Mouse (Mus musculus) ES-E14 (cell line): ENCODE measurements around the gene Entpd3.

Experiments used
- CHD2 ChIP-seq: IDR thresholded peaks from 2 replicates; pipeline ENCODE4 v1.6.1; 2014; ENCODE audit warnings: mild to moderate bottlenecking, low read depth, low read length, inconsistent platforms
- HCFC1 ChIP-seq: IDR thresholded peaks from 2 replicates; pipeline ENCODE4 v1.6.1; 2012; ENCODE audit warnings: low read length, inconsistent platforms, borderline replicate concordance; ENCODE audit not compliant: insufficient read depth
- ZC3H11A ChIP-seq: IDR thresholded peaks from 2 replicates; pipeline ENCODE4 v1.6.1; 2012; ENCODE audit warnings: low read depth, mild to moderate bottlenecking, inconsistent platforms, low read length, borderline replicate concordance
- ZNF384 ChIP-seq: IDR thresholded peaks from 2 replicates; pipeline ENCODE4 v1.6.1; 2012; ENCODE audit warnings: low read depth, low read length, inconsistent platforms

DNA sequence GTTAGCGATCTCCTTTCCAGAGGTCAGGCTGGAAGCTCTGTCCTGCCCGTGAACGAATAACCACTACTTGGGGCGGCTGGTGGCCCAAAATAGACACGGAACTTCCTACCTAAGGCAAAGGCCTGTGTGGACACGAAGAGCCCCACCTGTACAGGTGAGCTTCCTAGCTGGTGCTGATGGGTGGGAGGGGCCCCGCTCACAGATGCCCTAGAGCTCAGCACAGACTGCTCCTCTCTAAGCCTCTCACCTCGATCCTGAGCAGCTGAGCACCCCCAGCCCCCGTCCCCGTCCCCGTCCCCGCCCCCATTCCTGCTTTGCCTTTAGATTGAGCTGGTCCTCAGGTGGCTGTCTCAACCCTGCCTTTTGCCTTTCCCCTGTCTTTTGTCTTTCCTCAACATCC is 64.3 kb downstream of the Entpd3 start:
- TF ChIP-seq ZC3H11A (no peak), CHD2 (no peak), HCFC1 (no peak), ZNF384 (no peak)
